Mouse (Mus musculus): Measurements from ENCODE around the gene Kdelr1.

The Kdelr1 gene

GRCm38 (mm10) chr7:45917004-45917704 lies 44.6 kb downstream of the Kdelr1 start:
- DNase-seq: no peak

DNA sequence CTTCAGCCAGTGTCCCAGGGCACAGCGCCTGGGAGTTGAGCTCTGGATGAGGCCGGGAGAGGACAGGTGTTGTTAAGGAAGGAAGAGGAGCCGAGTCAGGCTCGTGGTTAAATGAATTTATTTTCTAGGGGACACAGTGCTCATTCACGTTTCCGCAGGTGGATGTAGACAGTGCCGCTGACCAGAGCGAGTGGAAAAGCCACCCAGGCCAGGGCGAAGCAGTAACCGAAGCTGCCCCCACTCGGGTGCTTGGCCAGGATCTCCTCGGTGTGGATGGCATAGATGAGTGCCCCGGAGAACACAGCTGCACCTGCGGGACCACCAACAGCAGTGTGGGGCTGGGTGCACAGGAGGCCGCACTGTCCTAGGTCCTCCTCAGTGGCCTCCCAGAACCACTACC lies 45.4 kb downstream of the Kdelr1 start:
- DNase-seq: no peak

- no peak for DNase-seq
Observed at GRCm38 (mm10) chr7:45919083-45919671, 46.6 kb downstream of the Kdelr1 start.

GRCm38 (mm10) chr7:45919761-45920160 lies 47.2 kb downstream of the Kdelr1 start:
- no peak for DNase-seq

DNA sequence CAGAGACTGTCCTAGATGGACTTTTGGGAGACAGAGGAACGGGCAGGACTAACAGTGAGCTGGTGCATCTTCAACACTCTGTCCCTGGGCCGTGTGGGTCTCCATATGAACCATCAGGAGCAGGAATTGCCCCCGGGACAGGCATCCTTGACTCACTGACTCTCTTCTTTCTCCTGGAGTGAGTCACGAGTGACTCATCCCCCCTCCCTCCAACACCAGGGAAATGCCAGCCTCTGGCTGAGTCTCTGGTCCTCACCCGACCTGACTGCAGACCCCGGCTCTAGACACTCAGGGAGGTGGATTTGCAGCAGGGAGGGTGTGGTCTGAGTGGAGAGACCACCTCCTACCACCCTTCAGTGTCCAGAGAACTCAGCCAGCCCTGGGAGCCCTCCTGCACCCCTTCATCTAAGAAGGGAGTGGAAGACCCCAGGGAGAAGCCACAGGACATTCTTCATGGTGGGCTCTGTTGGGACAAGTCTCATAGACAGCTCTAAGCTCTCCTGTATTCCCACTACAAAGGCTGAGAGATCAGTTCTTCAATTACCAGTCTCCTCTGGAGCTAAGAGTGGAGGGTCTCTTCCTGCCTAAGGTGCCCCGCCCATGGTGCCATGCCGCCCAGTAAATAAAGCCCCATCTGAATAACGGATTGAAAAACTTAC lies 48.1 kb downstream of the Kdelr1 start:
- DNase-seq: no peak

GRCm38 (mm10) chr7:45921242-45921621 lies 48.7 kb downstream of the Kdelr1 start, which contains the start of gene Emp3:
Gene Emp3 (minus strand): TSS chr7:45921404.
- DNase-seq: no peak

DNA sequence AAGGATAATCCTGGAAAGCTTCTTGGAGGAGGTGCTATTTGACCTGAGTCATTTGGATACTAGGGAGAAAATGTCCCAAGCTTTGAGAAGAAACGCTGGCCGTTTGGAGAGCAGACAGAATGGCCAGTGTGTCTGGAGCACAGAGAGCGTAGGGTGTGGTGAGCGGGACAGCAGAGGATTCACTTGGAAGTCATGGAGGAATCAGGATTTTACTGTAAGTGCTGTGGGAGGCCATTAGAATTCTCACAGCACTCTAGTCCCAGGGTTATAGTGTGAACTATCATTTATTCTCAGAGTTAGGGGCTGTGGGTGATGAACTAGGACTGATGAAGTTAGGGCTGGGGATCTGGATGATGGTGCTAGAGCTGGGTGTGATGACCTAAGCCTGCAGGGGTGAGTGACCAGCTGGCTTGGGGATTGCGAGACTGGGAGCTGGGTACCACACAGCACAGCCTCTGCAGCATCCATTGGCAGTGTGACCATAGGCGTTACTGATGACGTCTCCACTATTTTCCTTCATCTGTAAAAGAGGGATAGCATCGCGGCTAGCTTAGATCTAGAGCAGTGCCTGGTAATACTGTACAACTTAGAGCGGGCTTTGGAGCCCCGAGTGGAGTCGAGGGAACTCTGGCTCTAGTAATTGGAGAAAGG lies 49.5 kb downstream of the Kdelr1 start:
- DNase-seq: no peak

- peak; percentile 83 to 90 for DNase-seq
Observed at GRCm38 (mm10) chr7:45922928-45923761, 50.6 kb downstream of the Kdelr1 start.

GRCm38 (mm10) chr7:45923762-45924428 lies 51.3 kb downstream of the Kdelr1 start, which contains the start of gene Ccdc114:
Gene Ccdc114 (plus strand): TSS chr7:45924072.
- DNase-seq: peak; percentile 39 to 47

DNA sequence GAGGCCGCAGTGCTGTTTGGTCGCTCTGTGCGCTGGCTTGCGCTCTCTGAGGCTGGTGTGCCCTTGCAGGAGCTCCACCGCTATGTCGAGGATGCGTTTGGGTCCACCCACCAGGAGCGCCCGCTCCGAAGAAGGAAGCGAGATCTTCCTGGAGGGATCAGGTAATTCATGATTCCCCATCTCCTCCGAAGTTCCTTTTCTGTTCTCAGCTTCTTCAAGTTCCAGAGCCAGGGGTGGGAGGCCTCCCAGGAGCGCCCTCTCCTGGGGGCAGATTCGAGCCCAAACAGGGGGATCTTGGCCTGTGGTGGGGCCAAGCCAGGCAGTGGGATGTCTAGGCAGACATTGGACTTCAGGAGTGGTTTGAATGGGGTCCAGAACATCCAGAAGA lies 51.9 kb downstream of the Kdelr1 start:
- peak in 1 of 2 experiments; percentile 18 for DNase-seq

GRCm38 (mm10) chr7:45928626-45929295 lies 56.2 kb downstream of the Kdelr1 start:
- no peak for DNase-seq

- DNase-seq: no peak
Observed at GRCm38 (mm10) chr7:45929688-45930087, 57.1 kb downstream of the Kdelr1 start.
